Mouse (Mus musculus) liver, postnatal 0 days (tissue): ENCODE measurements at regions not wholly inside any gene's neighbourhood (a gene's known extent, or its start where the extent isn't known, plus 50 kb on each side); places are given as distances from the start of the nearest gene placed in this dataset.

Source experiments
- CTCF ChIP-seq: sonication (generic); IDR thresholded peaks from 2 replicates; pipeline ENCODE4 v1.5.1; 2016; ENCODE audit warnings: antibody characterized with exemption, low read depth
- EP300 ChIP-seq: IDR thresholded peaks from 2 replicates; pipeline ENCODE4 v1.6.1; 2016; ENCODE audit warnings: antibody characterized with exemption, low read depth, mild to moderate bottlenecking

- peak; percentile 12; the same call in 1 of the 2 replicates for TF ChIP-seq EP300
- TF ChIP-seq CTCF, result no peak
Observed at GRCm38 (mm10) chr2:103894981-103895676, 62.7 kb upstream of the Lmo2 start.
